Mouse (Mus musculus) frontal cortex, postnatal 36 days (tissue): Measurements from ENCODE around the gene Abcg3.
"Not testable (repeated sequence)": the region's sequence is repeated elsewhere in the genome, so short reads cannot be mapped to it uniquely, and the experiment has no call there.

Experiments used
- DNase-seq, 2 experiments: peaks; one replicate each; pipeline ENCODE4 v3.0.0; 2022; ENCODE audit warnings: low spot score in 2 of 2

Abcg3 gene

GRCm38 (mm10) chr5:104982535-104982934, at the start of gene Abcg3:
TSS of gene Abcg3 (minus strand) at chr5:104982718.
- no peak for DNase-seq

- no peak for DNase-seq
Observed at GRCm38 (mm10) chr5:105012551-105012950, 30.0 kb upstream of the Abcg3 start.

- DNase-seq: no peak
Observed at GRCm38 (mm10) chr5:105011570-105011969, 29.1 kb upstream of the Abcg3 start.

- no peak for DNase-seq
Observed at GRCm38 (mm10) chr5:105010376-105010775, 27.9 kb upstream of the Abcg3 start.

- no peak for DNase-seq
Observed at GRCm38 (mm10) chr5:104989411-104989810, 6.9 kb upstream of the Abcg3 start.

- DNase-seq: no peak
Observed at GRCm38 (mm10) chr5:104988000-104988399, 5.5 kb upstream of the Abcg3 start.

GRCm38 (mm10) chr5:104986706-104987105, 4.2 kb upstream of the Abcg3 start:
- DNase-seq: peak in 1 of 2 experiments; percentile 14

GRCm38 (mm10) chr5:104979040-104979513, 3.4 kb downstream of the Abcg3 start:
- no peak for DNase-seq

GRCm38 (mm10) chr5:104958141-104958793, 24.3 kb downstream of the Abcg3 start:
- DNase-seq: no peak

GRCm38 (mm10) chr5:104955208-104955607, 27.3 kb downstream of the Abcg3 start:
- no peak for DNase-seq

GRCm38 (mm10) chr5:104946951-104947350, 35.6 kb downstream of the Abcg3 start:
- no peak for DNase-seq

- DNase-seq: no peak
Observed at GRCm38 (mm10) chr5:104934148-104934547, 48.4 kb downstream of the Abcg3 start.

GRCm38 (mm10) chr5:104906556-104906955, 76.0 kb downstream of the Abcg3 start:
- DNase-seq: not testable (repeated sequence)
